Mouse (Mus musculus): ENCODE measurements around the gene Olfr329-ps. TPM values are rescaled to one million over a fixed set of nuclear protein-coding genes. Genes with fewer than 3 reads are reported as not detected.
"Not testable (repeated sequence)": the region's sequence is repeated elsewhere in the genome, so short reads cannot be mapped to it uniquely, and the experiment has no call there.

The Olfr329-ps gene
- total RNA-seq (2021), result not detected

GRCm38 (mm10) chr11:58546322-58546721, at the start of gene Olfr329-ps:
TSS of gene Olfr329-ps (minus strand) at chr11:58546422.
- intact Hi-C loops (cut with DNase I), result no loop called here
- DNase-seq (ENCODE audit: extremely low spot score in 1 of 2, low spot score in 2 of 2), result no peak

- intact Hi-C loops (cut with DNase I), result no loop called here
- no peak for DNase-seq (ENCODE audit: extremely low spot score in 1 of 2, low spot score in 2 of 2)
Measured at GRCm38 (mm10) chr11:58594814-58595213, 48.6 kb upstream of the Olfr329-ps start, which contains the start of gene Olfr324. TSS of gene Olfr324 (plus strand) at chr11:58595114.

DNA sequence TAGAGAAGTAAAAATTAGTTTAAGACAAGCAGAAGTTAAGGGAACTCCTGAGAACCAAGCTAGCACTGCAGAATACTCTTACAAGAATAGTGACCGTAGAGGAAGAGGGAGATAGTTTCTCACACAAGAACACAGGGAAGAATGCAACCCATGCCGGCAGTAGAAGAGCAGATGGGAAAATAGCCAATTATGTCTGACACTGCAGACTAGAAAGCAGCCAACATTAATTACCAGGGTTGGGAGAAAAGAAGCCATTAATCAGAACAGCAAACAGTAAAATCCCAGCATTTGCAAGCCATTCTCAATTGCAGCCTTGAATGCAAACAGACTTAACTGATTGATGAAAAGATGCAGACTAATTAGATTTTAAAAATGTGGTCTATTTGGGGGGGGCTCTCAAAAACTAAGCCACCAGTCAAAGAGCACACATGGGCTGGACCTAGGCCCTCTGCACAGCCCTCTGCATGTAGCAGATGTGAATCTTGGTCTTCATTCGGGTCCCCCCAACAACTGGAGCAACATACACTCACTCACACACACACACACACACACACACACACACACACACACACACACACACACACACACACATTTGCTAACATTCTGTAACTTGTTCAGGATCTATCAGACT, 42.5 kb upstream of the Olfr329-ps start:
- intact Hi-C loops (cut with DNase I), result no loop called here
- no peak for DNase-seq (ENCODE audit: extremely low spot score in 1 of 2, low spot score in 2 of 2)

- intact Hi-C loops (cut with DNase I), result loop anchor here (2.0 kb wide), 1 partner anchor 185 kb away; no protein-coding TSS in a partner anchor
- peak in 1 of 2 experiments; percentile 30 for DNase-seq (ENCODE audit: extremely low spot score in 1 of 2, low spot score in 2 of 2)
Measured at GRCm38 (mm10) chr11:58587898-58588348, 41.7 kb upstream of the Olfr329-ps start.

DNA sequence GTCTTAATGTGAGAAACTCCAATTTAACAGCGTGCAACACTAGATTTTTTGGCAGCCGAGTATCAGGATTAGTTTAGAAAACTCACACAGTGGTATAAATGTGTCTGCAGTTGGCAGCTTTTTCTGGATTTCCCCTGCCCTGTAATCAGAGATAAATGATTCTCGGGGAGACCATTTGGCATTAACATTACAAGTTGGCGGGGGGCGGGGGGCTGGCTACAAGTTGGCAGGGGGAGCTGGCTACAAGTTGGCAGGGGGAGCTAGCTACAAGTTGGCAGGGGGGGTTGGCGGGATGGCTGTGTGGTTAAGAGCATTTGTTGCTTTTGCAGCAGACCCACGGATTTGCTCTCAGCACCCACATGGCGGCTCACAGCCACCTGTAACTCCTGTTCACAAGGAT, 32.4 kb upstream of the Olfr329-ps start:
- peak in 1 of 2 experiments; percentile 57 for DNase-seq (ENCODE audit: extremely low spot score in 1 of 2, low spot score in 2 of 2)
- intact Hi-C loops (cut with DNase I), result no loop called here

GRCm38 (mm10) chr11:58577430-58577829, 31.2 kb upstream of the Olfr329-ps start, which contains the start of gene Olfr325:
TSS of gene Olfr325 (plus strand) at chr11:58577730.
- no peak for DNase-seq (ENCODE audit: extremely low spot score in 1 of 2, low spot score in 2 of 2)
- intact Hi-C loops (cut with DNase I), result no loop called here

GRCm38 (mm10) chr11:58570405-58570804, 24.2 kb upstream of the Olfr329-ps start, which contains the start of gene Olfr224:
TSS of gene Olfr224 (minus strand) at chr11:58570553.
- no peak for DNase-seq (ENCODE audit: extremely low spot score in 1 of 2, low spot score in 2 of 2)
- intact Hi-C loops (cut with DNase I), result no loop called here

DNA sequence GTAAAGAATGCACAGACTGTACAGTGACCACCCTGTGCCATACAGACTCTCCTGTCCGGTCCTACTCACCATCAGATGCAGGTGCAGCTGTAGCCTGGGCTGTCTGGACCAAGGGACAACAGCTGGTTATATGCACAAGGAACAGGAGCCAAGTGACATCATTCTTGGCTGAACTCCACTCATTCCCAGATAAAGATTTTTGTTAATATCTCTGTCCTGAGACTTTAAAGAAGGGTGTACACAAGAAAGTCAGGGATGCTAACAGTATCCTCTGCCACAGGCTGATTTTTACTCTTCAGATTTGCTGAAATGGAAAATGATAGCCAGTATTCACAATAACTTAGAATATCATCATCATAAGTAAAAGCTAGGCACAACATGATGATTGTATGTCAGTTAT, 9.3 kb upstream of the Olfr329-ps start, which contains the start of gene Olfr328:
Olfr328 (minus strand) TSS at position 101 of the 400 bp plus-strand sequence.
- intact Hi-C loops (cut with DNase I), result no loop called here
- DNase-seq (ENCODE audit: extremely low spot score in 1 of 2, low spot score in 2 of 2), result no peak

GRCm38 (mm10) chr11:58534736-58535135, 11.5 kb downstream of the Olfr329-ps start, which contains the start of gene Olfr330:
TSS of gene Olfr330 (minus strand) at chr11:58534836.
- intact Hi-C loops (cut with DNase I), result not testable (repeated sequence)

DNA sequence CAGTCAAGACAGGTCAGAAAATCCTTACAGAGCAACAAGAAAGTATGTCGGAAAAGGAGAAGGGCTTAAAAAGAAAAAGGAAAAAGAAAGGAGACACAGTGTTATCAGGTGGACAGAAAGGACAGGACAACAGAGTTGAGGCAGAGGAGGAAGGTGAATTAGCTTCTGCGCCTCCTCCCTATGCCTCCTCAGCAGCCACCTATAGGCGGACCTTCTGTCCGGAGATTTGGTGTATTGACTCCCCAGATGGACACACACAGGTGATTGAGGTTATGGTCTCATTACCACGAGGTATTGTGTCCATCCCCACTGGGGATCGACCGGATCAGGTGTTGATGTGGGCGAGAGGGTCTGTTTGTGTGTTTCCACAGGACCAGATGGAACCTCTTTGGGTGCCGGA, 26.5 kb downstream of the Olfr329-ps start:
- intact Hi-C loops (cut with DNase I), result not testable (repeated sequence)
- DNase-seq (ENCODE audit: extremely low spot score in 1 of 2, low spot score in 2 of 2), result peak; percentile 3 to 31

More at GRCm38 (mm10) chr11:58534736-58535135, 11.5 kb downstream of the Olfr329-ps start, which contains the start of gene Olfr330:
- DNase-seq (ENCODE audit: extremely low spot score in 1 of 2, low spot score in 2 of 2), result not testable (repeated sequence)

GRCm38 (mm10) chr11:58518916-58519315, 27.3 kb downstream of the Olfr329-ps start:
- intact Hi-C loops (cut with DNase I), result not testable (repeated sequence)
- peak; percentile 69 to 89 for DNase-seq (ENCODE audit: extremely low spot score in 1 of 2, low spot score in 2 of 2)

- intact Hi-C loops (cut with DNase I); DNase-seq (ENCODE audit: extremely low spot score in 1 of 2, low spot score in 2 of 2): not testable (repeated sequence)
Measured at GRCm38 (mm10) chr11:58509058-58509457, 37.2 kb downstream of the Olfr329-ps start.

DNA sequence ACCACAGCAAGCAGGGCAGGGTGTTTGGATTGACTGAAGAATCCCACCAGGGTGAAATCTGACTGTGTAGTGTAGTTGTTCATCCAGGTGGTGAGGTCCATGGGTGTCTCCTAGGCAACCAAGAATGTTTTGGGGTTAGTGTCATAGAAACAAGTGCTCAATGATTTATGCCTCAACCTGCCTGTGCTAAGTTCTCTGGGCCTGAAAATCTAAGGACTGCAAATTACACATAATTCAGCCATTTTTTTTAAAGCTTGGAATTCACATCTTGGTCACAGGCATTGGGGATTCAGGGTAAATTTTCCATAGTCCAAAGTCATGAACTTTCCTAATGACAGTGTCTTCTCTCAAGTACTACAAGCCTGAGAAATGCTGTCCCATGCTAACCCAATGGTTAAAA, 43.8 kb downstream of the Olfr329-ps start, which contains the start of gene Olfr331:
Olfr331 (minus strand) TSS at position 101 of the 400 bp plus-strand sequence.
- DNase-seq (ENCODE audit: extremely low spot score in 1 of 2, low spot score in 2 of 2); intact Hi-C loops (cut with DNase I): not testable (repeated sequence)

DNA sequence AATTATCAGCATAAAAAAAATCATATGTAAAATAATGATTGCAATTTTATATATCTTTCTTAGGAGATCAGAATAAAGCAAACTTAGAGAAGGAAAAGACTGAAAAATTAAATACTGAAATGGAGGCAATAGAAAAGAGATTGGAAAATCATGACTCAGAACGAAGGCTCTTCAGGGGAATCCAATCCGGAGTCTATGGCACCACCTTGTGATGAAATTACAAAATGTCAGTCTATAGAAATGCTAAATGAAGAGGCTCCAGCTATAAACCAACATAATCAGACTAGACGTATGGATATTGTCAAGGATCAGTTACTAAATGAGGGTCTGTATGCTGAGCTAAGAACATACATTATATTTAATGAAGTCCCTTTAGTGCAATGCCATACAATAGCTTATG, 46.9 kb downstream of the Olfr329-ps start:
- intact Hi-C loops (cut with DNase I), result no loop called here
- peak in 1 of 2 experiments; percentile 28 for DNase-seq (ENCODE audit: extremely low spot score in 1 of 2, low spot score in 2 of 2)

DNA sequence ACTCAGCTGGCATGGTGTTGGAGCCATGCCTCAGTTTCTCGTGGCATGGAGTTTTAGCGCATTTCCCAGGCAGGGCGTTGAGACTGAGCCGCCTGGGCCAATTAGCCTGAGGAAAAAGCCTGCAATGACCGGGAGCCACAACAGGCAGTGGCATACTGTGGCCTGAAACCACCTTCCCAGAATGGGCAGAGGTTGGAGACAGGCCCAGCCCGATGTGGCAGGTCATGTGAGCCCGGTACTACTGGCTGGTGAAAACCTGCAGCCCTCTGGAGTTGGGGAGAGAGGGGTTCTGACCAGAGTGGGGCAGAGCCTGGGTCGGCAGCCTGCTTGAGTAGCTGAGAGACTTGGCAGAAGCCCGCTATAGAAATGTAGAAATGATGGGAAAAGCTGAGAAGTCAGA, 47.5 kb downstream of the Olfr329-ps start:
- intact Hi-C loops (cut with DNase I), result no loop called here
- no peak for DNase-seq (ENCODE audit: extremely low spot score in 1 of 2, low spot score in 2 of 2)

DNA sequence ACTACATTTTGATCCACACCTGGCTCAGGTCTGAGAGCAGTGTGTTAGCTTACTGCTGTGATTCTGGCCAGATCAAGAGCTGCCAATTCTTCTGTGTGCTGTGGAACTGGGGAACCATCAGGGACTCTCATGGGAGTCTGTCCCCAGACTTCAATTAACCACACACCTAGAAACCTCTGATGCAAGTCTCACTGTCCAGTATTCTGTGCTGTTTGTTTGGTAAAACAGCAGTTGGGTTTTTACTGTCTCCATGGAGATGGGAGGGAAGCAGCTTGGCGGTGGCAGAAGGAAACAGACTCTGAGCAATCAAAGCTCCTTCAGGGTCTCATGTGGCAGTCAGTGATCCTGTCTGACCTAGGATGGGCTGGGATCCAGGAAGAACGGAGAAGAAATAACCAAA, 53.8 kb downstream of the Olfr329-ps start, which contains the start of gene Olfr332:
Olfr332 (minus strand) TSS at position 101 of the 400 bp plus-strand sequence.
- intact Hi-C loops (cut with DNase I), result loop anchor here (5.0 kb wide), 1 partner anchor 90 kb away; no protein-coding TSS in a partner anchor
- no peak for DNase-seq (ENCODE audit: extremely low spot score in 1 of 2, low spot score in 2 of 2)
